Mouse (Mus musculus) hindbrain, embryonic 11.5 days (tissue): ENCODE measurements around the gene Tmem147. TPM values are rescaled to one million over a fixed set of nuclear protein-coding genes. Genes with fewer than 3 reads are reported as not detected.
"Not testable (repeated sequence)": the region's sequence is repeated elsewhere in the genome, so short reads cannot be mapped to it uniquely, and the experiment has no call there.

Source experiments
- ATAC-seq: fragments of 200-750 bp; cut with Nextera tagmentation; 2 replicates; pipeline ENCODE4 v1.8.0; 2017; ENCODE audit warnings: mild to moderate bottlenecking, moderate TSS enrichment, moderate library complexity; ENCODE audit not compliant: low FRiP score
- DNase-seq: peaks from one replicate; pipeline ENCODE4 v3.0.0-alpha.2; 2015; ENCODE audit warnings: low spot score
- H3K27ac ChIP-seq: fragments of 300-500 bp; sonication (generic); 2 replicates; pipeline ENCODE4 v1.5.1; 2014; ENCODE audit warnings: mild to moderate bottlenecking, low read depth, low read length
- H3K27me3 ChIP-seq: fragments of 300-500 bp; sonication (generic); 2 replicates; pipeline ENCODE4 v1.6.1; 2014; ENCODE audit warnings: mild to moderate bottlenecking, low read length, moderate library complexity, mixed read lengths; ENCODE audit not compliant: control insufficient read depth, insufficient read depth
- H3K36me3 ChIP-seq: fragments of 300-500 bp; sonication (generic); 2 replicates; pipeline ENCODE4 v1.6.1; 2014; ENCODE audit warnings: mild to moderate bottlenecking, low read length, moderate library complexity, mixed read lengths; ENCODE audit not compliant: control insufficient read depth, insufficient read depth
- H3K4me1 ChIP-seq: fragments of 300-500 bp; sonication (generic); replicated peaks from 2 replicates; pipeline ENCODE4 v1.6.1; 2014; ENCODE audit warnings: low read length, mixed read lengths; ENCODE audit not compliant: control insufficient read depth, insufficient read depth
- H3K4me2 ChIP-seq: fragments of 300-500 bp; sonication (generic); replicated peaks from 2 replicates; pipeline ENCODE4 v1.6.1; 2014; ENCODE audit warnings: mild to moderate bottlenecking, low read depth, low read length
- H3K4me3 ChIP-seq: fragments of 300-500 bp; sonication (generic); 2 replicates; pipeline ENCODE4 v1.5.1; 2014; ENCODE audit warnings: low read depth, low read length
- H3K9ac ChIP-seq: fragments of 300-500 bp; sonication (generic); 2 replicates; pipeline ENCODE4 v1.6.1; 2014; ENCODE audit warnings: low read depth, low read length
- H3K9me3 ChIP-seq: fragments of 300-500 bp; sonication (generic); 2 replicates; pipeline ENCODE4 v1.6.1; 2016; ENCODE audit warnings: low read length; ENCODE audit not compliant: control insufficient read depth
- WGBS: fragments of 180-500 bp; shearing (Covaris S2); extraction: QIAGEN DNeasy Blood & Tissue Kit; methylation state at CpG from one replicate; pipeline ENCODE4 v1.1.7; 2014; 5-methylcytosine and 5-hydroxymethylcytosine counted together
- polyA plus RNA-seq: library from polyadenylated mRNA; unstranded; fragments of >200 nt; fragmentation: Nextera tagmentation; extraction: Ambion mirVana; gene quantifications from 2 replicates; pipeline ENCODE4 v1.2.1, GENCODE M21; 2014

Gene Tmem147
- polyA plus RNA-seq, 1 experiment from 2014 or later: 143 TPM

- H3K9ac ChIP-seq: no peak overlapping the region
- 0 out of 2 replicates have a peak, but pooled peaks cover 3% of the 10 kb centered on the region for H3K36me3 ChIP-seq
- H3K4me1 ChIP-seq: no peaks in the 10 kb centered on the region
- ATAC-seq (no peak), DNase-seq (peak; percentile 57)
- no peak overlapping the region for H3K4me2 ChIP-seq
- no peaks in the 10 kb centered on the region for H3K27me3 ChIP-seq
- 46% methylated on average over 4 of the region's 4 CpGs for WGBS
- no peak overlapping the region for H3K27ac ChIP-seq
- H3K9me3 ChIP-seq: no peaks in the 10 kb centered on the region
- H3K4me3 ChIP-seq: no peak overlapping the region
Measured at GRCm38 (mm10) chr7:30758853-30759252, 29.5 kb upstream of the Tmem147 start.

- WGBS: 57% methylated on average over 3 of the region's 3 CpGs
Measured at GRCm38 (mm10) chr7:30757001-30757400, 27.7 kb upstream of the Tmem147 start.

GRCm38 (mm10) chr7:30751086-30751669 is 21.8 kb upstream of the Tmem147 start, which contains the start of gene Sbsn:
Gene Sbsn (plus strand): TSS chr7:30751471.
- Histone ChIP-seq H3K27ac (no peak within 1 kb of the TSS), H3K4me3 (no peak within 1 kb of the TSS), H3K27me3 (no peaks in the 10 kb centered on the region), H3K36me3 (0 out of 2 replicates have a peak, but pooled peaks cover 3% of the 10 kb centered on the region), H3K4me2 (no peak within 1 kb of the TSS), H3K4me1 (no peaks in the 10 kb centered on the region), H3K9ac (no peak within 1 kb of the TSS), H3K9me3 (no peaks in the 10 kb centered on the region)
- no peak for ATAC-seq
- 80% methylated on average over 5 of the region's 5 CpGs for WGBS
- DNase-seq: no peak

More at GRCm38 (mm10) chr7:30757001-30757400, 27.7 kb upstream of the Tmem147 start:
- Histone ChIP-seq H3K4me2 (no peak overlapping the region), H3K4me1 (no peaks in the 10 kb centered on the region), H3K4me3 (no peak overlapping the region), H3K27me3 (no peaks in the 10 kb centered on the region), H3K9me3 (no peaks in the 10 kb centered on the region), H3K36me3 (0 out of 2 replicates have a peak, but pooled peaks cover 3% of the 10 kb centered on the region), H3K27ac (no peak overlapping the region), H3K9ac (no peak overlapping the region)
- ATAC-seq (no peak), DNase-seq (no peak)

- Histone ChIP-seq H3K4me3 (no peak overlapping the region), H3K4me1 (no peaks in the 10 kb centered on the region), H3K27ac (no peak overlapping the region), H3K4me2 (no peak overlapping the region), H3K27me3 (no peaks in the 10 kb centered on the region), H3K9me3 (no peaks in the 10 kb centered on the region), H3K9ac (no peak overlapping the region), H3K36me3 (0 out of 2 replicates have a peak, but pooled peaks cover 3% of the 10 kb centered on the region)
- DNase-seq (no peak), ATAC-seq (no peak)
- WGBS: 83% methylated on average over 13 of the region's 13 CpGs
Measured at GRCm38 (mm10) chr7:30749824-30750606, 20.7 kb upstream of the Tmem147 start.

GRCm38 (mm10) chr7:30747525-30748204 is 18.3 kb upstream of the Tmem147 start:
- no peaks in the 10 kb centered on the region for H3K36me3 ChIP-seq
- no peaks in the 10 kb centered on the region for H3K9me3 ChIP-seq
- no peaks in the 10 kb centered on the region for H3K27me3 ChIP-seq
- no peak overlapping the region for H3K27ac ChIP-seq
- 87% methylated on average over 7 of the region's 7 CpGs for WGBS
- no peak overlapping the region for H3K4me3 ChIP-seq
- no peak overlapping the region for H3K4me2 ChIP-seq
- ATAC-seq: no peak
- no peak for DNase-seq
- H3K9ac ChIP-seq: no peak overlapping the region
- no peaks in the 10 kb centered on the region for H3K4me1 ChIP-seq

- Histone ChIP-seq H3K36me3 (no peaks in the 10 kb centered on the region), H3K9ac (no peak overlapping the region), H3K4me2 (no peak overlapping the region), H3K9me3 (no peaks in the 10 kb centered on the region), H3K4me3 (no peak overlapping the region), H3K27me3 (no peaks in the 10 kb centered on the region), H3K4me1 (no peaks in the 10 kb centered on the region), H3K27ac (no peak overlapping the region)
- ATAC-seq (no peak), DNase-seq (no peak)
- whole genome bisulfite sequencing: 47% methylated on average over 4 of the region's 4 CpGs
Measured at GRCm38 (mm10) chr7:30744022-30744598, 14.8 kb upstream of the Tmem147 start.

GRCm38 (mm10) chr7:30743617-30744016 is 14.3 kb upstream of the Tmem147 start, which contains the start of gene Gapdhs:
Gene Gapdhs (minus strand): TSS chr7:30743681.
- not testable (repeated sequence) for H3K9me3 ChIP-seq, DNase-seq, H3K27ac ChIP-seq, ATAC-seq, H3K27me3 ChIP-seq, H3K4me1 ChIP-seq, H3K4me2 ChIP-seq, H3K36me3 ChIP-seq, H3K4me3 ChIP-seq, H3K9ac ChIP-seq
- 70% methylated on average over 1 of the region's 4 CpGs for WGBS

GRCm38 (mm10) chr7:30742570-30742969 is 13.2 kb upstream of the Tmem147 start:
- not testable (repeated sequence) for ATAC-seq, H3K36me3 ChIP-seq, H3K27ac ChIP-seq, H3K4me2 ChIP-seq, H3K9me3 ChIP-seq, H3K4me1 ChIP-seq, H3K27me3 ChIP-seq, H3K9ac ChIP-seq, DNase-seq, H3K4me3 ChIP-seq
- WGBS: 88% methylated on average over 2 of the region's 2 CpGs
